Mouse (Mus musculus) hindbrain, postnatal 0 days (tissue): ENCODE data around the gene Grb10. TPM values are rescaled to one million over a fixed set of nuclear protein-coding genes. Genes with fewer than 3 reads are reported as not detected.

Source experiments
- ATAC-seq: fragments of 200-750 bp; cut with Nextera tagmentation; 2 replicates; pipeline ENCODE4 v1.8.0; 2017; ENCODE audit warnings: mild to moderate bottlenecking, moderate TSS enrichment, moderate library complexity
- DNase-seq: peaks from one replicate; pipeline ENCODE4 v3.0.0-alpha.2; 2015; ENCODE audit warnings: low spot score
- H3K27ac ChIP-seq: fragments of 300-500 bp; sonication (generic); 2 replicates; pipeline ENCODE4 v1.5.1; 2014; ENCODE audit warnings: mild to moderate bottlenecking
- H3K27me3 ChIP-seq: fragments of 300-500 bp; sonication (generic); 2 replicates; pipeline ENCODE4 v1.6.1; 2014; ENCODE audit warnings: low read length, mixed read lengths; ENCODE audit not compliant: insufficient read depth
- H3K36me3 ChIP-seq: fragments of 300-500 bp; sonication (generic); 2 replicates; pipeline ENCODE4 v1.6.1; 2014; ENCODE audit warnings: low read length, mixed read lengths; ENCODE audit not compliant: insufficient read depth
- H3K4me1 ChIP-seq: fragments of 300-500 bp; sonication (generic); 2 replicates; pipeline ENCODE4 v1.6.1; 2014; ENCODE audit warnings: antibody characterized with exemption, low read length, mixed read lengths; ENCODE audit not compliant: insufficient read depth
- H3K4me2 ChIP-seq: fragments of 300-500 bp; sonication (generic); 2 replicates; pipeline ENCODE4 v1.6.1; 2014; ENCODE audit warnings: low read depth, mild to moderate bottlenecking, low read length, moderate library complexity, mixed read lengths
- H3K4me3 ChIP-seq: fragments of 300-500 bp; sonication (generic); 2 replicates; pipeline ENCODE4 v1.5.1; 2014; ENCODE audit warnings: low read length
- H3K9ac ChIP-seq: fragments of 300-500 bp; sonication (generic); replicated peaks from 2 replicates; pipeline ENCODE4 v1.6.1; 2014; ENCODE audit warnings: mild to moderate bottlenecking, low read length, moderate library complexity, mixed read lengths
- H3K9me3 ChIP-seq: fragments of 300-500 bp; sonication (generic); 2 replicates; pipeline ENCODE4 v1.6.1; 2016; ENCODE audit warnings: low read length, mixed read lengths
- CTCF ChIP-seq: IDR thresholded peaks from 2 replicates; pipeline ENCODE4 v1.5.1; 2016; ENCODE audit warnings: antibody characterized with exemption, control low read depth, low read depth
- WGBS: fragments of 180-500 bp; shearing (Covaris S2); extraction: QIAGEN DNeasy Blood & Tissue Kit; methylation state at CpG from one replicate; pipeline ENCODE4 v1.1.7; 2014; 5-methylcytosine and 5-hydroxymethylcytosine counted together
- polyA plus RNA-seq: library from polyadenylated mRNA; unstranded; fragments of >200 nt; fragmentation: Nextera tagmentation; extraction: Ambion mirVana; gene quantifications from 2 replicates; pipeline ENCODE4 v1.2.1, GENCODE M21; 2015
- total RNA-seq: library from RNA; depleted of rRNA; stranded (reverse); fragments of >200 nt; gene quantifications from 2 replicates; pipeline ENCODE4 v1.2.3, GENCODE M21; 2014

The Grb10 gene
- total and polyA plus RNA-seq, 2 experiments from 2014 or later = 48.7 to 111 TPM

GRCm38 (mm10) chr11:11948988-11949365, 89.5 kb downstream of the Grb10 start:
- Histone ChIP-seq H3K36me3 (no peaks in the 10 kb centered on the region), H3K4me3 (no peak overlapping the region), H3K4me1 (no peaks in the 10 kb centered on the region), H3K27ac (no peak overlapping the region), H3K4me2 (no peak overlapping the region), H3K9ac (no peak overlapping the region), H3K27me3 (no peaks in the 10 kb centered on the region), H3K9me3 (no peaks in the 10 kb centered on the region)
- TF ChIP-seq CTCF = no peak
- DNase-seq (no peak), ATAC-seq (no peak)
- 69% methylated on average over 4 of the region's 4 CpGs for WGBS

GRCm38 (mm10) chr11:11948321-11948987, 90.0 kb downstream of the Grb10 start:
- Histone ChIP-seq H3K4me2 (no peak overlapping the region), H3K9ac (no peak overlapping the region), H3K27ac (no peak overlapping the region), H3K4me3 (no peak overlapping the region), H3K4me1 (no peaks in the 10 kb centered on the region), H3K9me3 (no peaks in the 10 kb centered on the region), H3K36me3 (no peaks in the 10 kb centered on the region), H3K27me3 (no peaks in the 10 kb centered on the region)
- DNase-seq = no peak
- no peak for TF ChIP-seq CTCF
- 65% methylated on average over 9 of the region's 9 CpGs for WGBS
- no peak for ATAC-seq

GRCm38 (mm10) chr11:11947857-11948256, 90.6 kb downstream of the Grb10 start:
- Histone ChIP-seq H3K4me1 (no peaks in the 10 kb centered on the region), H3K9me3 (no peaks in the 10 kb centered on the region), H3K27me3 (no peaks in the 10 kb centered on the region), H3K9ac (no peak overlapping the region), H3K36me3 (no peaks in the 10 kb centered on the region), H3K27ac (no peak overlapping the region), H3K4me2 (no peak overlapping the region), H3K4me3 (no peak overlapping the region)
- no peak for TF ChIP-seq CTCF
- 83% methylated on average over 5 of the region's 5 CpGs for WGBS
- no peak for ATAC-seq
- DNase-seq = no peak

GRCm38 (mm10) chr11:11945766-11946165, 92.7 kb downstream of the Grb10 start:
- H3K4me3 ChIP-seq = no peak overlapping the region
- H3K4me2 ChIP-seq = no peak overlapping the region
- H3K9ac ChIP-seq = no peak overlapping the region
- H3K27ac ChIP-seq = no peak overlapping the region
- TF ChIP-seq CTCF = no peak
- ATAC-seq (no peak), DNase-seq (no peak)
- H3K9me3 ChIP-seq = no peaks in the 10 kb centered on the region
- H3K4me1 ChIP-seq = no peaks in the 10 kb centered on the region
- 92% methylated on average over 4 of the region's 4 CpGs for WGBS
- no peaks in the 10 kb centered on the region for H3K27me3 ChIP-seq
- no peaks in the 10 kb centered on the region for H3K36me3 ChIP-seq

- Histone ChIP-seq H3K4me1 (no peaks in the 10 kb centered on the region), H3K27me3 (no peaks in the 10 kb centered on the region), H3K27ac (no peak overlapping the region), H3K9me3 (no peaks in the 10 kb centered on the region), H3K9ac (no peak overlapping the region), H3K4me2 (no peak overlapping the region), H3K4me3 (no peak overlapping the region), H3K36me3 (no peaks in the 10 kb centered on the region)
- ATAC-seq (no peak), DNase-seq (no peak)
- TF ChIP-seq CTCF = no peak
- WGBS = 93% methylated on average over 4 of the region's 4 CpGs
Observed at GRCm38 (mm10) chr11:11944814-11945213, 93.7 kb downstream of the Grb10 start.

- Histone ChIP-seq H3K9ac (no peak overlapping the region), H3K27ac (no peak overlapping the region), H3K27me3 (no peaks in the 10 kb centered on the region), H3K36me3 (no peaks in the 10 kb centered on the region), H3K4me1 (no peaks in the 10 kb centered on the region), H3K4me3 (no peak overlapping the region), H3K9me3 (no peaks in the 10 kb centered on the region), H3K4me2 (no peak overlapping the region)
- ATAC-seq (no peak), DNase-seq (no peak)
- TF ChIP-seq CTCF = no peak
Observed at GRCm38 (mm10) chr11:11944082-11944349, 94.5 kb downstream of the Grb10 start.

GRCm38 (mm10) chr11:11943240-11944081, 95.0 kb downstream of the Grb10 start:
- Histone ChIP-seq H3K4me1 (no peaks in the 10 kb centered on the region), H3K27ac (no peak overlapping the region), H3K4me2 (no peak overlapping the region), H3K9me3 (no peaks in the 10 kb centered on the region), H3K4me3 (no peak overlapping the region), H3K36me3 (no peaks in the 10 kb centered on the region), H3K27me3 (no peaks in the 10 kb centered on the region), H3K9ac (no peak overlapping the region)
- TF ChIP-seq CTCF = no peak
- WGBS = 85% methylated on average over 13 of the region's 13 CpGs
- ATAC-seq (no peak), DNase-seq (no peak)
